Mouse (Mus musculus): ENCODE results near the gene 4930522L14Rik.
"Not testable (repeated sequence)": the region's sequence is repeated elsewhere in the genome, so short reads cannot be mapped to it uniquely, and the experiment has no call there.

The 4930522L14Rik gene

GRCm38 (mm10) chr5:109751391-109752071 lies at the start of gene 4930522L14Rik:
TSS of gene 4930522L14Rik (minus strand) at chr5:109751886.
- DNase-seq: peak; percentile 78

GRCm38 (mm10) chr5:109801466-109801865 lies 49.8 kb upstream of the 4930522L14Rik start:
- not testable (repeated sequence) for DNase-seq

GRCm38 (mm10) chr5:109799948-109800347 lies 48.3 kb upstream of the 4930522L14Rik start:
- DNase-seq: not testable (repeated sequence)

- DNase-seq: not testable (repeated sequence)
Observed at GRCm38 (mm10) chr5:109797017-109797416, 45.3 kb upstream of the 4930522L14Rik start.

- DNase-seq: peak; percentile 64
Observed at GRCm38 (mm10) chr5:109795967-109796652, 44.4 kb upstream of the 4930522L14Rik start.

- not testable (repeated sequence) for DNase-seq
Observed at GRCm38 (mm10) chr5:109752073-109752780, 541 bp upstream of the 4930522L14Rik start.

- not testable (repeated sequence) for DNase-seq
Observed at GRCm38 (mm10) chr5:109745081-109745480, 6.6 kb downstream of the 4930522L14Rik start.

GRCm38 (mm10) chr5:109717341-109717740 lies 34.3 kb downstream of the 4930522L14Rik start:
- peak; percentile 57 for DNase-seq

- not testable (repeated sequence) for DNase-seq
Observed at GRCm38 (mm10) chr5:109691205-109691965, 60.3 kb downstream of the 4930522L14Rik start.

GRCm38 (mm10) chr5:109690537-109691201 lies 61.0 kb downstream of the 4930522L14Rik start, which contains the start of gene 5430403G16Rik:
TSS of gene 5430403G16Rik (minus strand) at chr5:109691041.
- DNase-seq: peak; percentile 85

All from kidney, adult 9 months (tissue).